Mouse (Mus musculus): ENCODE data around the gene Pelp1. TPM values are rescaled to one million over a fixed set of nuclear protein-coding genes. Genes with fewer than 3 reads are reported as not detected.

Gene Pelp1
- total RNA-seq, 2 experiments from 2014 or later: 17.9 to 21.1 TPM

DNA sequence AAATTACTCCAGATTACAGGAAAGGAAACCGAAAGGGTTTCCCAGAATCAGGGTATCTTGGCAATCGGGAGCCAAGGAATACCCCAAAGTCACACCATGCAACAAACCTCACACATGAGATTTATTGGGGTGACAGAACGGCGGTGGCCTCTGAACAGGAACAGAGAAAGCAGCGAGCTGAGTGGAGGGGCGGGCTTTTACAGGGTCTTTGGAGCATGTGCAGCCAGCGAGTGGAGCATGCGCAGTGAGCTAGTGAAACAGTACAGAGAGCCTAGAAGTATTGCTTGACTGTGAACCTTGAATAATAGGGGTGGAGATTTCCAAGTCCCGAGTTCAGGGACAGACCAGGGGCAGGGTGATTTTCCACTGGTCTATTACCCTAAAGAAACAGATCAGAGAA lies 61.2 kb downstream of the Pelp1 start:
- intact Hi-C loops (cut with DNase I): no loop called here
- DNase-seq (ENCODE audit: low spot score): no peak

DNA sequence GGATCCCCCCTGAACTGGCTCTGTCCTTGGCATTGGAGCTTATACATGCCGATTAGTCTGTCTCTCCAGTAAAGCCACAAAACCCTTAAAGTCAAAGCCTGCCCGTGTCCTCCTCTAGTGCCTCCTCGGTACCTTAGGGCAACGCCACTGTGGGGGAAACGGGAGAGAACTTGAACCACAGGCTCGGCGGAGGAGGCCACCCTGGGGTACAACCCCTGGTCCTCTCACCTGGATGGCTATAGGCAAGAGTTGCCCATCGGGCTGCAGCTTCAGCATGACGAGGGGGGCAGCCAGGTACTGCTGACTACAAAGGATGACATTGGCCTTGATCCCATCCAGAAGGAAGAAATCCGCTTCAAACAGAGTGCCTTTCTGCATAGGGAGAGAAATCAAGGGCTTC lies 62.0 kb downstream of the Pelp1 start:
- intact Hi-C loops (cut with DNase I): no loop called here
- DNase-seq (ENCODE audit: low spot score): no peak

DNA sequence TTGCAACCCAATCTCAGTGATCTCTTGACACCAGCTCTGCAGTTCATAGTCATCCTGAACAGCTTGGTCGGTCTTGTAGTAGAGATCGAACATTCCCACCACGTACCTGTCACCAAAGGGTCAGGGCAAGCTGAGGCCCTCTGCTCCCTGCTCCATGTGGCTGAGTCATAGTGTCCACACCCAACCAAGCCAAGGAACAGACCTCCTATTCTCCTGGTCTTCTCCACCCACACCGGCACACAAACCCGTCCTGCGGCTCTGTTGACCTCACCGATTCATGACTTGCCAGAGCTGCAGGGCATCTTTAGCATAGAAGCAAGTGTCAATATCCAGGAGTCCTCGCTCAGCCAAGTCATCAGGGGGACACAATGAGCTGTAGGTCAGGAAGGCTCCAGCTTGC lies 64.3 kb downstream of the Pelp1 start:
- intact Hi-C loops (cut with DNase I): no loop called here
- DNase-seq (ENCODE audit: low spot score): no peak

- no peak for DNase-seq (ENCODE audit: low spot score)
- intact Hi-C loops (cut with DNase I): no loop called here
Measured at GRCm38 (mm10) chr11:70345061-70345460, 64.8 kb downstream of the Pelp1 start.

Small RNA genes lying within 50 kb of the gene (microRNA-seq; reads per million reads assigned to microRNA genes)
- not detected for gene Mir7115

Other genes with a start within 250 kb of the Pelp1 start
- under 1 TPM in 1 of 2 experiments, not detected in 1; 0.45 TPM for gene Slc16a11, start 197.3 kb downstream of the Pelp1 start, total RNA-seq (2021)
- gene Slc16a13, start 189.0 kb downstream of the Pelp1 start, total RNA-seq (2021): 1 to 10 TPM; 4.2 to 4.8 TPM
- 10 to 100 TPM; 20.0 to 22.3 TPM for gene Bcl6b, start 180.2 kb downstream of the Pelp1 start, total RNA-seq (2021)
- gene 0610010K14Rik, start 172.1 kb downstream of the Pelp1 start, total RNA-seq (2021): 10 to 100 TPM; 31.4 to 36.7 TPM
- gene Gm21988, start 170.2 kb downstream of the Pelp1 start, total RNA-seq (2021): 1 to 10 TPM; 2.1 to 2.3 TPM
- gene Rnasek, start 170.2 kb downstream of the Pelp1 start, total RNA-seq (2021): 100 to 1,000 TPM in 1 of 2 experiments, 10 to 100 TPM in 1; 87.9 to 103 TPM
- gene Alox12, start 154.7 kb downstream of the Pelp1 start, total RNA-seq (2021): 1 to 10 TPM; 3.1 to 3.7 TPM
- under 1 TPM in 1 of 2 experiments, not detected in 1; 0.14 TPM for gene Alox12e, start 87.4 kb downstream of the Pelp1 start, total RNA-seq (2021)
- 1 to 10 TPM; 4.8 to 5.4 TPM for gene Alox15, start 58.0 kb downstream of the Pelp1 start, total RNA-seq (2021)
- gene Arrb2, start 22.6 kb upstream of the Pelp1 start, total RNA-seq (2021): 10 to 100 TPM in 1 of 2 experiments, 1 to 10 TPM in 1; 9.0 to 11.6 TPM
- gene Med11, start 41.9 kb upstream of the Pelp1 start, total RNA-seq (2021): 1 to 10 TPM; 7.5 to 8.2 TPM
- 1 to 10 TPM; 2.3 to 2.7 TPM for gene Zmynd15, start 49.4 kb upstream of the Pelp1 start, total RNA-seq (2021)
- gene Cxcl16, start 50.0 kb upstream of the Pelp1 start, total RNA-seq (2021): 1 to 10 TPM; 8.4 to 9.4 TPM
- 1 to 10 TPM in 1 of 2 experiments, under 1 TPM in 1; 0.78 to 1.7 TPM for gene Tm4sf5, start 95.2 kb upstream of the Pelp1 start, total RNA-seq (2021)
- not detected for gene Vmo1, start 104.6 kb upstream of the Pelp1 start, total RNA-seq (2021)
- gene Gltpd2, start 109.2 kb upstream of the Pelp1 start, total RNA-seq (2021): not detected
- 100 to 1,000 TPM; 227 to 230 TPM for gene Psmb6, start 115.3 kb upstream of the Pelp1 start, total RNA-seq (2021)
- gene Gm40193, start 122.9 kb upstream of the Pelp1 start, total RNA-seq (2021): not detected
- gene Pld2, start 130.0 kb upstream of the Pelp1 start, total RNA-seq (2021): 1 to 10 TPM; 6.5 to 7.4 TPM
- gene Mink1, start 152.8 kb upstream of the Pelp1 start, total RNA-seq (2021): 10 to 100 TPM; 43.6 to 46.3 TPM
- gene 4930544D05Rik, start 205.8 kb upstream of the Pelp1 start, total RNA-seq (2021): not detected
- gene Chrne, start 209.2 kb upstream of the Pelp1 start, total RNA-seq (2021): not detected
- gene Gp1ba, start 229.1 kb upstream of the Pelp1 start, total RNA-seq (2021): under 1 TPM; 0.36 to 0.42 TPM
- 10 to 100 TPM; 48.0 to 54.0 TPM for gene Rnf167, start 237.2 kb upstream of the Pelp1 start, total RNA-seq (2021)
- 100 to 1,000 TPM; 550 to 562 TPM for gene Slc25a11, start 237.4 kb upstream of the Pelp1 start, total RNA-seq (2021)
- gene Pfn1, start 244.6 kb upstream of the Pelp1 start, total RNA-seq (2021): 100 to 1,000 TPM; 290 to 310 TPM
- gene Eno3, start 247.2 kb upstream of the Pelp1 start, total RNA-seq (2021): 1,000 to 10,000 TPM; 2,028 to 2,111 TPM